Mouse (Mus musculus): ENCODE measurements at regions not wholly inside any gene's neighbourhood (a gene's known extent, or its start where the extent isn't known, plus 50 kb on each side); places are given as distances from the start of the nearest gene placed in this dataset.

DNA sequence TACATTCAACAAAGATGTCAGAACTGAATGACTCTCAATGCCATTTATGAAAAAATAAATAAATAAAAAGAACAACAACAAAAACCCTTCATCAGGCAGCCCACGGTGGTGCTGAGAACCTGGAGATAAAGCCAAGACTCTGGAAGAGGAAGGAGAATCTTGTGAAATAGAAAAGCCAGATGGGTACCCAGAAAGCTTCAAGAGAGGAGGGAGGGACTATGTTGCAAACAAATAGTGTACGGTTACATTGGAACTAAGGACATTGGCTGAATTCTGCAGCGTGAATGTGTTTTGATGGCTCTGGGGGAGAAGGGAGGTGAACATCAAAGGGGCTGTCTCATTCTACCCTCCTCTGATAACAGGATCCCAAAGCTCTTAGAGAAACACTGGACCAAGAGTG is 57.8 kb upstream of the Rybp start:
- Histone ChIP-seq H3K4me2 (ENCODE audit: low read depth, low read length) (no peak overlapping the region), H3K27me3 (ENCODE audit: control insufficient read depth, insufficient read depth, low read length) (no peaks in the 10 kb centered on the region; the same call in 1 of the 2 replicates), H3K4me1 (ENCODE audit: control insufficient read depth, insufficient read depth, low read length) (no peaks in the 10 kb centered on the region), H3K9me3 (replicated peaks; ENCODE audit: control insufficient read depth, low read length) (no peaks in the 10 kb centered on the region), H3K9ac (ENCODE audit: low read length) (no peak overlapping the region), H3K27ac (ENCODE audit: low read length) (no peak overlapping the region), H3K4me3 (ENCODE audit: low read length) (no peak overlapping the region), H3K36me3 (ENCODE audit: control insufficient read depth, insufficient read depth) (no peaks in the 10 kb centered on the region)
- 79% methylated on average over 3 of the region's 3 CpGs for WGBS
- no peak for ATAC-seq (replicated peaks; ENCODE audit: extremely low read depth, insufficient read depth, low FRiP score)

DNA sequence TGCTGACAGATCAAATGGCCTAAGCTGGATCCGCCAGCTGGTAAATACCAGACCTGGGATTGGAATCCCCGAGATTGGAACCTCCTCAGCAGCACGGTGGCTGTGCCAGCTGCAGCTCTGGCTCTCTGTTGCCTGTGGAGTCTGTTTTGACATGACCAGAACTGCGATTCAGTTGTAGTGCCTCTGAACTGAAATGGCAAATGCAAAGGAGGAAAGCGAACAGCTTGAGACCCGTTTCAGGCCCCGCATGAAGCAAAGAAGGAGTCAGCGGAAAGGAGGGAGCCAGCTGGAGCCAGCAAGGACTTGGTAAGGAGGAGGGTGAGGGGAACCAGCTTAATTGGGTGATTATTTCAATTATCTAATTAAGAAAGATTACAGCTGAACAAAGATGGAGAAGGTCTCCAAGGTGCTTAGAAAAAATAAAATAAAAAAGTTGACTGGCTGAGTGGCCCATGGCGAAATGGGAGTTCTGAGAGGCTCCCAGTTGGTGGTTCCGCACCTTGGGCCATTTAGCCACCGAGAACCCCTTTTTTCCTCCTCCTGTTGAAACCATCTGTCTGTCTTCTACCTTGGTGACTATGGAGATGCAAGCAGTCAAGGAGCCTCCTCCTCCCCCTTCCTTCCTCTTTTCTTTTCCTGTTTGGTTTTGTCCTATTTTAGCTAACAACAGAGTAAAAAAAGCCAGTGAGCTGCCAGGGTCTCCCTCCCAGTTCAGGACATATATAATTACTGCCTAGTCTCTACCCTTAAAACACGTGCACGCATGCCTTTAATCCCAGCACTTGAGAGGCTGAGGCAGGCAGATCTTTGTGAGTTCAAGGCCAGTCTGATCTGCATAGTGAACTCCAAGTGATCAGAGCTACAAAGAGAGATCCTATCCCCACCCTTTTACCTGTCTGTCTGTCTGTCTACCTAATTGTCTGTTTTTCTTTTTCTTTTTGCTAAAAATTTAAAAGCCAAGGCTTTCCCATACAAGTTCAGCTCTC is 54.3 kb upstream of the Rybp start:
- H3K4me3 ChIP-seq (ENCODE audit: low read length) = no peak overlapping the region
- ATAC-seq (replicated peaks; ENCODE audit: extremely low read depth, insufficient read depth, low FRiP score) = no peak
- no peaks in the 10 kb centered on the region for H3K9me3 ChIP-seq (replicated peaks; ENCODE audit: control insufficient read depth, low read length)
- 60% methylated on average over 13 of the region's 13 CpGs for WGBS
- H3K27ac ChIP-seq (ENCODE audit: low read length) = no peak overlapping the region
- peaks cover 4% of the 10 kb centered on the region for H3K4me1 ChIP-seq (ENCODE audit: control insufficient read depth, insufficient read depth, low read length)
- peaks cover 3% of the 10 kb centered on the region for H3K27me3 ChIP-seq (ENCODE audit: control insufficient read depth, insufficient read depth, low read length)
- H3K9ac ChIP-seq (ENCODE audit: low read length) = no peak overlapping the region
- no peaks in the 10 kb centered on the region for H3K36me3 ChIP-seq (ENCODE audit: control insufficient read depth, insufficient read depth)
- no peak overlapping the region for H3K4me2 ChIP-seq (ENCODE audit: low read depth, low read length)

DNA sequence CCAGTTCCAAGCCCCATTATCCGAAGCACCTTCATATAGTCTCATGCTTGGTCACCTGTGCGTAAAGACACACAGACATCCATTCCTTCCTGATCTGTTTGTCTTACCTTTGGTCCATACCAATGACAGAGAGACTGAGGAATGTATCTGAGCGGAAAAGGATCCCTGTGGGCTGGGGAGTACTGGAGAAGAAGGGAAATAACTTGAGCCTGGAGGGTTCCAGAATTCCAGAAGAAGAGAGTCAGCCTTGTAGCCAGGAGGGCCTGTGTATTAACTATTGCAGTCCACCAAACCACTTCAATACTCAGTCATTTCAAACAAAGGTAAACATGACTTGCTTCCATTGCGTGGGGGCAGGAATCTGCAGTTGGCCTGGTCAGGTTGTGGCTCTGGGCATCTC is 51.0 kb upstream of the Rybp start:
- Histone ChIP-seq H3K4me3 (ENCODE audit: low read length) (no peak overlapping the region), H3K27ac (ENCODE audit: low read length) (no peak overlapping the region), H3K4me1 (ENCODE audit: control insufficient read depth, insufficient read depth, low read length) (peaks cover 8% of the 10 kb centered on the region), H3K9ac (ENCODE audit: low read length) (no peak overlapping the region), H3K9me3 (replicated peaks; ENCODE audit: control insufficient read depth, low read length) (no peaks in the 10 kb centered on the region), H3K27me3 (ENCODE audit: control insufficient read depth, insufficient read depth, low read length) (peaks cover 8% of the 10 kb centered on the region), H3K36me3 (ENCODE audit: control insufficient read depth, insufficient read depth) (no peaks in the 10 kb centered on the region), H3K4me2 (ENCODE audit: low read depth, low read length) (no peak overlapping the region)
- WGBS = 95% methylated on average over 4 of the region's 4 CpGs
- ATAC-seq (replicated peaks; ENCODE audit: extremely low read depth, insufficient read depth, low FRiP score) = no peak
